Mouse (Mus musculus) frontal cortex, adult 2 months (tissue): ENCODE measurements around the gene Usp32. TPM values are rescaled to one million over a fixed set of nuclear protein-coding genes. Genes with fewer than 3 reads are reported as not detected.

Experiments
- DNase-seq, 2 experiments: peaks; one replicate each; pipeline ENCODE4 v3.0.0; 2022; ENCODE audit warnings: low spot score in 1 of 2; ENCODE audit errors: extremely low spot score in 1 of 2
- polyA plus RNA-seq: library from polyadenylated mRNA; depleted of rRNA; stranded (reverse); fragments of >200 nt; gene quantifications from 2 replicates; pipeline ENCODE4 v1.2.3, GENCODE M21; 2012

Gene Usp32
- polyA plus RNA-seq, 1 experiment, result 45.9 TPM

DNA sequence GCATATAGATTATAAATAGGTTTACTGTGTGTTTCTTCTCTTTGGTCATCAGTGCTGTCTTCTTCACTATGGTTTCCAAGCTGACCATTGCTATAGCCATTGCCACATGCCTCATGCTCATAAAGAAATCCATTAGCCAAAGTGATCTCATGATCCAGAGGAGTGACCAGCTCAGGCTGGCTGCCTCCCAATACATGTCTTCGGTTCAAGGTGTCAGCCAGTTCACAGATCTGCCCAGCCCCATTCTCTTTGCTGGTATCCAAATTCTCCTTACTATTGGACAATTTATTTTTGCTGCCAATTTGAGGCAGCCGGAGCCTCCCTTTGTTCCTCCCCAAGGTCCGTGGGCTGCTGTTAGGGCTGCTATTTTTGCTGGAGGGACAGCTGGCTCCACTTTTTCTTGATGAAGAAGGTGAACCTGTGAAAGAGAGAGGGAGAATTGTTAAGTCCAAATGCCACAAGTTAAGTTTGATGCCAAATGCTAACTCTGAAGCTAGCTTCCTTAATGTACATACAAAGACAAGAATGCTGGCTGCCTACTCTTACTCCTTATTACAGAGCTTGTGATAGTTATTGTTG, 151.5 kb downstream of the Usp32 start:
- peak in 1 of 2 experiments; percentile 53 for DNase-seq

DNA sequence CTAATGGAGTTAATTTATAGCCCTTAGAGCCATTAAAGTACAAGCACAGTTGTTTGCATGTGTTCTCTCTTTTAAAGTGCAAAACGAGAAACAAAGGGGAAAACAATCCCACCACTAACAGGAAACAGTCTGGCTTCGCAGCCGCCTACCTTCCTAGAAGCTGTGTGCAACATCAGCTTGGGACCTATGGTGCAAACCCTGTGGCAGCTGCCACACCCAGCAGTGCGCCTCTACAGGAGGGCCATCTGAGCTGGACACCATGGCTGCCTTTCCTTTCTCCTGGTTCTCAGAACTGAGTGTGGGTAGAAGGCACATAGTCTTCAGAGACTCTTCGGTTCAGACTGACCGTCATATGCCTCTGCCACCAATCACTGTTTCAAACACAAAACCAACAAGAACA, 154.5 kb downstream of the Usp32 start:
- DNase-seq, result no peak

DNA sequence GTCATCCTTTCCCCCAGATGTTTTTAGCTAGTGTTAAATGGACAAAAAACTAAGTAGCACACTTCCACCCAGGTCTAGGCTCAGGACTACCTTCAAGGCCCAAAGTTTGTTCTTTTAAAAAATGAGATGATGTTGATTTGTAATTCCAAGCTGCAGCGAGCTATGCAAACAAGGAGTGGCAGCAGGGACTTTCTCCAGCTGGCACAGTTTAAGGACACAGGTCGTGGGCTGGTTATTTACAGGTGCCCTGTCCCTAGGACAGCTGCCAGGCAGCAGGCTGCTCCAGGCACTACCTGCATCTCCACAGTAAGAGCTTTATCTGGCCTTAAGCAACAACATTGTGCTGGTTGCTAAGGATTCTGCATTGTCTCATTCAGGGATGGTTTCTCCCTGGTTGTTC, 159.3 kb downstream of the Usp32 start:
- DNase-seq, result no peak

DNA sequence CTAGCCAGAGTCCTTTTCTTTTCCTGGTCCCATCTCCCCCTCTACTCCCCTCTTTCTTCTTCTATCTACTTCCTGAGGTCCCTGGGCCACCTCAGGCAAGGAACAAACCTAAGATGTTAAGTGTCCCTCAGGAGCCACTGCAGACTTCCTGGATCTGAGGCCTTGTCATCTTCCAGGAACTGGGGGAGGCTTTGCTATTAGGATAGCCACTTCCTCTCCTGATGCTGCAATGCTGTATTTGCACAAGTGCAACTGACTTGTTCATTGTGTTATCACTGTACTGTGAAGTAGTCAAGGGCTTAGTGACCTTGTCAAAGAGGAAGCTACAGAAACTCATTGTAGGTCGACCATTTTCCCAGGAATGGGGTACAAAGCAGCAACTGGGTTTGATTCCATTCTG, 160.6 kb downstream of the Usp32 start:
- DNase-seq, result no peak

DNA sequence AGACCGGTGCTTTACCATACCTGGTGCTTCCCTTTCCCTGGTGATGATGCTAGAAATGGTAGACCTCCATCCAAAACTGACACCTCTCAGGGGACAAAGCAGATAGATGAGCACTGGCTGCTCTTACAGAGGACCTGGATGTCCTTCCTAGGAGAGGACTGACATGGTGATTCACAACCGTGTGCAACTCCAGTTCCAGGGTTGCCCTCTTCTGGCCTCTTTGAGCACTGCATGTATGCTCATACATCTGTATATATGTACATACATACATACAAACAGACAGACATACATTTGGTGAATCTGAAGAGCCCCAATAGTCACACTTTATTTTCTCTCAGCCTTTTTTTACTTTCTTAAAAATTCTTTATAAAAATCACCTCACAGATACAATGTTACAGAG, 161.8 kb downstream of the Usp32 start:
- DNase-seq, result peak in 1 of 2 experiments; percentile 55

DNA sequence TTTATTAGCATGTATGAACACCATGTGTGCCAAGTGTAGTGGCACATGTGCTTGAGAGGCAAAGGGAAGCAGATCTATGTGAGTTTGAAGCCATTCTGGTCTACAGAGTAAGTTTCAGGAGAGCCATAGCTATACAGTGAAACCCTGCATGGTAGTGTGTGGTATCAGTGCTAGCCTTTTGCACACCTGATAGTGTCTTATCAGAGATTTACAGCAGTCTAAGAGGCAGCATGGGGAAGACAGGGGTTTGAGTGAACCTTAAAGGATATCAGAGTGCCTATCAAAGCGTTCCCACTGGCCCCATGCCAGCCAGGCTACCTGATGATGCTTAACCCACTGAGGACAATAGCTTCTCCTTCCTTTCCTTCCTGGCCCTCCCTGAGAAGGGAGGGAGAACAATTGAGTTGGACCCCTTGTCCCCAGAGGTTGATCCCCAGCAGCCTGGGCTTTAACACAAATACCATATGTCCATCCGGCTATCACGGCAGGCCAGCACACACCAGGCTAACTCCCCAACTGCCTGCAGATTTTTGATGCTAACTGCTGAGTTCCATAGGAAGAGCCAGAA, 162.5 kb downstream of the Usp32 start:
- DNase-seq, result no peak

DNA sequence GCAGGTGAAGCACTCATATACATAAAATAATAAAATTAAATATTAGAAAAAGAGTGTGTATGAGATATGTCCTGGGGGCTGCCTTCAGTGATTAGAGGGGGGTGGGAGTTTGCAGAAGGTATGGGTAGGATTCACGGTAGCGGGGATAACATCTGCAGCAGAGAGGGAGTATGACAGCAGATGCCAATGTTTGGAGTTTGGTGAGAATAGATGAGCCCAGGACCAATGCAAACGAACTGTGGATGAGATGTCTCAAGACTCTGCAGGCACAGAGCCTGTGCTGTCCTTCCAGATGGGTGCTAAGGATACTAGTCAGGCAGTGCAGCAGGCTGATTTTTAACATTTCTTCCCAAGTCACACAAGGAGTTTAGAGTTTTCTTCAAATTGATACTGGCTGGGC, 163.3 kb downstream of the Usp32 start:
- DNase-seq, result no peak

DNA sequence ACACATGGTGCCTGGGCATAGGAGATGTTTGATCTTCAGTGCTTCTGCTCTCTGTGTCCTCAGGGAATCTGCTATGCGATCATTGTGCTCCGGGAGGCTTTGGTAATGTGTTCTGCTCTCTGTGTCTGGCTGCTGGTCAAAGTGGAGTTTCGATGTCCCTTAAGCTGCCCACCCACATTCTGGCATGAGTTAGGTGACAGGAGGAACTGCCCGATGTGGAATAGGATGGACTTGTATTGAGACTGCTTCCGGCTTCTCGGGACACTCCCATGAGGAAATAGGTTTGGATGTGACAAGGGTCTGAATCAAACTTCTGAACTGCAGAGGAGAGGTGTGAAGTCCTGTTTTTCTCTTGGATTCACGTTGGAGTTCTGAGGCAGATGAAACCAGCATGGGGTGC, 165.4 kb downstream of the Usp32 start:
- no peak for DNase-seq

DNA sequence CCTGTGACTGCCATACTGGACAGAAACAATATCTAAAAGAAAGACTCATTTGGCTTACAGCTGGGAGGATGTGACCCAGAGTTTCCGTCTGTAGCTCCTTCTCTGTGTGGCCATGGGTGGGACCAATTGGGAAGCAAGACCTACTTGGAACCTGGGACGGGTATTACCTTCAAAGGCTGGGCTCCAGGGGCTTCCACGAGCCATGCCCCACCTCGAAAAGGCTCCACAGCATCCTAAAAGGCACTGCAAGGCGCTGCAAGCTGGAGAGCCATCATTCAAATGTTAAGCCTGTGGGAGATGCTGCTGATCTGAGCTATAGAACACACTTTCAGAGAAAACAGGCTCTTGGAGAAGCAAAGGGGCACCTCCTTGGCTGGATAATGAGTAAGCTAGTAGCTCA, 166.3 kb downstream of the Usp32 start:
- DNase-seq, result no peak

DNA sequence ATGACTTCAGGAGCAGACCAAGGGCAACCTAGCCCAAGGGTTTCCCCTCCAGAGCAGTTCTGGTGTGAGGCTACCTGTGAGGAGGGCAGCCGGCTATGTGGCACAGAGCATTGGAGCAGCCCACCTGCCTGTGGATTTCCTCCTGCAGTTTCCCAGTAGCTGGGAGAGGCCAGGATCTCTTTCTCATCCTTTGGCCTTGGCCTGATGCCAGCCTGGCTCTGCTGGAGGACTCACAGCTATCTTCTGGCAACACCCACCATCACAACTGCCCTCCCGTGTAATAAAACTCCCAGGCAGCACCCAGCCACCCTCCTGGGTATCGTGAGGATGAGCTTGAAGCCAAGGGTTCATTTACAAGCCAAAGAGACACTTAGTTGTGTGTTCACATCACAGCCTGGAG, 167.9 kb downstream of the Usp32 start:
- DNase-seq, result no peak

DNA sequence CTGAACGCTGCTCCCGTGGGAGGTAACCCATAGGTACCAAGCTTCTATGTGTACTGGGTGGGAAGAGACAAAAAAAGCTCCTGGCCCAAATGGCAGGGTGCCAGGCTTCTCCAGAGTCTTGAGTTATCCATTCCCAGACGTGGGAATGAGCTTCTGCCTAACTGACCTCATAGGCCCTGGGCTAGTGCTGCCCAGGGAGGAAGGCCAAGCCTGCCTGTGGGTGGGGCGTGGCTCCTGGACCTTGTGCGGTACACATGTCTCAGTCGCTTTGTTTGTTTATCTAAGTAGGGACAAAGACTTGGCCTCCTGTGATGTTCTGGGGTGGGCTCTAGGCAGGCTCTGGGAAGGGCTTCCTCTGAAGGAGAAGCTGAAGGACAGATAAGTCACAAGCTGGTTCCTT, 171.2 kb downstream of the Usp32 start:
- peak; percentile 28 to 38 for DNase-seq

DNA sequence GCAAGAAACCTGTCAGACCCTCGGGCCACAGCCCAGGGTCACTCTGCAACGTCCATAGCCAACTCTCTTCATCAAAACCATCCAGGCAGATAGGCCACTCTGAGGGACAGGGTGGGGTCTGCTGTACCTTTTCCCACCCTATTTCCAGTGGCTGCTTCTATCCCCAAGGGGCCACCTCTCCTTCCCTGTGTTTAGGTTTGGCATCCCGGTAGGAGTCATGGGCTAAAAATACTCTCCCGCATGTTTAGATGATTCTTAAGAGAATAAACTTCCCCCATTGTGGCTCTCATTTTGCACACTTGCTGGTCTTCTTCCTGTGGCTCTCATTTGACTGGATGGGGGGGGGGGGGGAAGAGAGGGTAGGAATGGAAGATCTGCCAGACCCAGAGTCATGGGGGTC, 171.7 kb downstream of the Usp32 start:
- DNase-seq, result no peak

DNA sequence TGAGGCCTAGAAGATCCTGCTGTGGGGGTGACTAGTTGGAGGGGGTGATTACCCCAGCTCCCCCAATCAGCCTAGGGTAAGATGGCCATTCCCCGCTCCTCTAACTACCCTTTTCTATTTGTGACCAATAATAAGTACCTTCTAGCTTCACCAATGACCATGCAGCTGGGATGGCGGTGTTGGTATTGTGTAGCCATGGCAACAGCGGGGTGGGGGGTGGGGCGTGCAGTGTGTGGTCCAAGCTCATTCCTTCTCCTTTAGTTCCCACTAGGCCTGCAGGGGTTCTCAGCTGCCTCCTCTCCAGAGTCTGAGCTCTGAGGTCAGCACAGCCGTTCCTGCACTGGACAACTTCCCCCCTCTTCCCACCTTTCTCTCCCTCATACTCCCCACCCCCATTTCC, 172.8 kb downstream of the Usp32 start:
- DNase-seq, result no peak

DNA sequence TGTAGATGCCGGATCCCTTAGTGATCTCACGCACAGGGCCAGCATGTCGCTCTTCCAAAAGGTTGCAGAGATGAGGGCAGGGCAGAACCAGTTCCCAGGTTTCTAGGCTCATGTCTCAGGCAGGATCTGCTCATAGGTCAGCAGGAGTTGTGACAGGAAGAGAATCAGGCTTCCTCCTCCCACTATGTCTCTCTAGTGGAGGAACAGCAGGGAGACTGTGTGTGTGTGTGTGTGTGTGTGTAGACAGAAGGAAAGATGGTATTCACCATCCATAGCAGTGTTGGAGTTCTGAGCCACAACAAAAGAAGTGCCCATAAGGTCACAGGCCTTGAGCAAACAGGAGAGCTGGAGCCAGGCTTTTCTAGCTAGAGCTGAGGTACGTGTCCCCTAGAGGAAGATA, 173.3 kb downstream of the Usp32 start:
- DNase-seq, result no peak

DNA sequence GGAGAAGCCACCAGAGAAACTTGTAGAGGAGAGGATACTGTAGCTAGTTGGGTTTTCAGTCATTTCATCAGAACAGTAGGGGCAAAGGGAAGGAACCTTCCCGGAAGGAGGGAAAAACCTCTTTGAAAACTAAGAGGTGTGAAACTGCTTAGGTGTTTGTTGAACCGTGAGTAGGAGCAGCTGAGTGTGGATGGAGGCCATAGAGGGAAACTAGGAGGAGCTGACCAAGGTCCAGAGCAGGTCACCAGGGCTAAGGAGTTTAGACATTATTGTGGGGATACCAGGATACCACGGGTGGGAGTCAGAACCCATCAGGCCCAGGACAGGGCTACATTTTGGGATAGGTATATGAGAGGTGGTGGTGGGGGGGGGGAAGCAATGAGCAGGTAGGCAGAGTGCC, 176.4 kb downstream of the Usp32 start:
- DNase-seq, result no peak

DNA sequence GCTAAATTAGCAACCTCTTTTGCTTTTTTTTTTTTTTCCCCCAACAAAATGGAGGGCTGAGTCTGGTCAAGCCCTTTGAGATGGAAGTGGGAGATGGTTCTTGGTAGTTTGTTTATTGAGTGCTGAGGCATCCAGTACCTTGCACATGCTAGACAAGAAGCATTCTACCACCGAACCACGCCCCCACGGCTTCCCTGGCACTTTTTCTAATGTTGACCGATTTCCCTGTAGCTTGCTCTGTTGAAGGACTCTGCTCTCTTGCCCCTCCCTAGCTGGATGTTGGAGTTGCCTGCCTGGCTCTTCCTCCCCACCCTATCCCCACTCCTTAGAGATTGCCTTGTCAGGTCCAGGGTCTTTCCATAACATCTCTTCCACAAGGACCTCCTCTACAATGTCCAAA, 177.4 kb downstream of the Usp32 start:
- no peak for DNase-seq

DNA sequence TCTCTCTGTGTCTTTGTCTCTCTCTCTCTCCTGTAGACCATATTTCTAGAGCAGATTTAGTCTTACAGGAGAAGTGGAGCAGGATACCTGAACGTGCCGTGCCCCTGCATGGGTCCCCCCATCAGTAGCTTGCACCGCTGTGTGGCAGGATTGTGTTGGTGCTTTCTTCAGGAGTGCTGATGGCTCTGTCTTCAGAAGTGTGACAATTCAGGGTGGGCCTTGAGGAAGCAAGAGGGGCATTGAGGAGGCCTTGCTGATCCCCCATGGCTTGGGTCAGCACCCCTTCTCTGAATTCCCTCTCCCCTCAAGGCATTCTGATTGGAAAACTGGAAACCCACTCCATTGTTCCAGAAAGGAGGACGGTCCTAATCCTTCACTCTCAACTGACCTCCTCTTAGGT, 178.4 kb downstream of the Usp32 start:
- DNase-seq, result no peak

DNA sequence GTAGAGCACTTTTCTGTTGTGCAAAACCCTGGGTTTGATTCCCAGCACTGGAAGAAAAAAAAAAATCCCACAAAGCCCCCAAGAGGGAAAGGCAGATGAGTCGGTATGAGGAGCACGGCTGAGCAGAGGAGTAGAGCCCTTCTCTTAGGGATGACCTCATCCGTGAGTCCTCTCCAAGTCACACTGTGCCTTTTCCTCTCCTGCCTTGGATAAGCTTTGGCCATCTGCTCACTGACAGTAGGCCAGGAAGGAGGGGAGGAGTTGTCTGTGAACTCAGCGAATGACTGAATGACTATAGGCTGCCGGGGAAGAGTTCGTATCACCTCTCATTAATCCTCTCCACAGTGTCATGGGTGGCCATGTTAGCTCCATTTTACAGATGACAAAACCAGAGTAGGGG, 179.2 kb downstream of the Usp32 start:
- DNase-seq, result no peak

DNA sequence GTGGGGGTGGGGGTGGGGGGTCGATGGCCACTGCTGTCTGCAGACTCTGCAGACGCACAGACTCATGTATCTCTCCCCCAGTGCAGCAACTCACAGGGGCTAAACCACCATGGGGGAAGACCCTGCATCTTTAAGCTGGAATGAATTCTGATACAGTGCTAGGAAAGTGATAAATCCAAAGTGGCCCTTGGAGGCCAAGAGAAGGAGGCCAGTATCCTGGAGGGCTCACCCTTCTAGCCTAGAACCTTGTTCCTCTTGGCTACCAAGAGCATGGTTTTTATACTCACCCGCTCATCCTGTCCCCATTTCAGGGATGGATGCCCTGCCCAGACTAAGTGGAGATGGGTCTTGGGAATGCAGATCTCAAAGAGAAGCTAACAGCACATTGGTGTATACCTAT, 179.7 kb downstream of the Usp32 start:
- no peak for DNase-seq

DNA sequence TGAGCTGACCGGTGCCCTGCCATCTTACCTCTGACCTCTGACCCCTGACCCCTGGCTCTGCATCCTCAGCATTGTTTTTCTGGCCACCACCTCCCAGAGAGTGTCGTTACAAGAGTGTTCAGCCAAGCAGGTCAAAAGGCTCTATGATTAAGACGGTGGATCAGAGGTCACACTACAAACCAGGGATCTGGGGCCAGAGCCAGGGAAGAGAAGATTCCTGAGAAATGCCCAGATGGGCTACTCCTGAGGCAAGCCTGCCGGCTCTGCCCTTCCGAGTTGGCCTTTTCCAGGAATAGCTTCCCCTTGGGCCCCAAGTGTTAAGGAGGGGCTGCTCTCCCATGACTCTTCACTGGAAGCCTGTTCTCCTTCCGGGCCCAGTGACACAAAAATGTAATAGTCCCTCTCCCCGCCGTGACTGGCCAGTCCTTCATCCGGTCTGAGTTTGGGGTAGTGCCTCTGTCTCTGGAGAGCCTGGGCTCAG, 180.2 kb downstream of the Usp32 start:
- no peak for DNase-seq

DNA sequence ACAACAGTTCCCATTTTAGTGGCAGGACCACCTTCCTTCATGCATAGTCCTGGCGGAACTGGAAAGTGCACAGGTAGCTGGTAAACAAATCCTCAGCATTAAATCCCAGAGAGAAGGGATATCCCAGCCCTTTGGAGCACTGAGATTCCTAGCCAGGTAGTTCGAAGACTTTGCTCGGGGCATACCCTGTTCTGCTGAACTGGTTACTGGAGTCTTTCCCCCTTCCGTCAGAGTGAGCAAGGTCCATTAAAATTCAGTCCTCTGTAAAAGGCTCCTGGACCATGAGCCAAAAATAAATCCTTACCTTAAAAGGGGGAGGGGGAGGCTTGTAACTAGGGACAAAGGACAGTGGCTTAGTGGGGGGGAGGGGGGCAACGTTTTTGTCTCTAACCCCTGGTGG, 180.8 kb downstream of the Usp32 start:
- DNase-seq, result no peak

DNA sequence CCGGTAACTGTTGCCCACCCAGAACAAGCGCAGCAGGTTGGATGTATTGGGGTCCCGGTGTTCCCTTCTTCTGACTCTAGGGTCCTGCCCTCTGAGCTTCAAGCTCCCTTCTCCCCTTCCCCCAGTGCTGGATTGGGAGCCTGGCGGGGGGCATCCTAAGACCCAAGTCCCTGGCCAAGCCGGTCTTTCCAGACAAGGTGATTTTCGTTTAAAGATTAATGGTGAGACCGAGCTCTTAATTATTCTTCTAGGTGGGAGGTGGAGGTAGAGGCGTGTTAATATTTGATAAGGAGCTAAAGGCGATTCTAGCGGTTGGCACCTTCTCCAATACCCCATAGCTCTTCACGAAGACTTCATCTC, 181.7 kb downstream of the Usp32 start:
- no peak for DNase-seq
